Mouse (Mus musculus) limb, embryonic 10.5 days (tissue): ENCODE measurements around the gene Ppard. TPM values are rescaled to one million over a fixed set of nuclear protein-coding genes. Genes with fewer than 3 reads are reported as not detected.

Experiments
- DNase-seq: peaks from one replicate; pipeline ENCODE4 v3.0.0-alpha.2; 2017; ENCODE audit warnings: low spot score
- H3K27ac ChIP-seq: fragments of 300-500 bp; sonication (generic); 2 replicates; pipeline ENCODE4 v1.5.1; 2016; ENCODE audit warnings: mild to moderate bottlenecking
- H3K27me3 ChIP-seq: fragments of 300-500 bp; sonication (generic); 2 replicates; pipeline ENCODE4 v1.6.1; 2016; ENCODE audit warnings: low read depth, mild to moderate bottlenecking; ENCODE audit not compliant: poor library complexity, severe bottlenecking
- H3K36me3 ChIP-seq: fragments of 300-500 bp; sonication (generic); 2 replicates; pipeline ENCODE4 v1.6.1; 2016; ENCODE audit warnings: mild to moderate bottlenecking, moderate library complexity
- H3K4me1 ChIP-seq: fragments of 300-500 bp; sonication (generic); 2 replicates; pipeline ENCODE4 v1.6.1; 2016
- H3K4me3 ChIP-seq: fragments of 300-500 bp; sonication (generic); 2 replicates; pipeline ENCODE4 v1.5.1; 2016; ENCODE audit warnings: mild to moderate bottlenecking, moderate library complexity
- H3K9me3 ChIP-seq: fragments of 300-500 bp; sonication (generic); replicated peaks from 2 replicates; pipeline ENCODE4 v1.6.1; 2016; ENCODE audit warnings: mild to moderate bottlenecking
- WGBS: fragments of 180-500 bp; shearing (Covaris S2); methylation state at CpG from one replicate; pipeline ENCODE4 v1.1.7; 2016; 5-methylcytosine and 5-hydroxymethylcytosine counted together
- polyA plus RNA-seq: library from polyadenylated mRNA; unstranded; fragments of >200 nt; fragmentation: Nextera tagmentation; extraction: Ambion mirVana; gene quantifications from 2 replicates; pipeline ENCODE4 v1.2.1, GENCODE M21; 2016

Ppard gene
- polyA plus RNA-seq, 1 experiment from 2014 or later, result 1.9 TPM

- no peak overlapping the region for H3K4me3 ChIP-seq
- H3K27me3 ChIP-seq, result no peaks in the 10 kb centered on the region
- DNase-seq, result no peak
- H3K36me3 ChIP-seq, result peaks cover 3% of the 10 kb centered on the region
- 87% methylated on average over 5 of the region's 5 CpGs for WGBS
- H3K4me1 ChIP-seq, result peaks cover 45% of the 10 kb centered on the region
- H3K27ac ChIP-seq, result no peak overlapping the region
- H3K9me3 ChIP-seq, result no peaks in the 10 kb centered on the region
Observed at GRCm38 (mm10) chr17:28267251-28267650, 34.8 kb downstream of the Ppard start.

GRCm38 (mm10) chr17:28270165-28270564 is 37.7 kb downstream of the Ppard start:
- Histone ChIP-seq H3K27me3 (no peaks in the 10 kb centered on the region), H3K36me3 (peaks cover 9% of the 10 kb centered on the region), H3K9me3 (no peaks in the 10 kb centered on the region), H3K4me1 (peaks cover 28% of the 10 kb centered on the region), H3K4me3 (no peak overlapping the region), H3K27ac (peak overlapping the region; percentile 42; the same call in 1 of the 2 replicates)
- WGBS, result 65% methylated on average over 13 of the region's 13 CpGs
- no peak for DNase-seq

GRCm38 (mm10) chr17:28271537-28272266 is 39.2 kb downstream of the Ppard start:
- 82% methylated on average over 12 of the region's 12 CpGs for WGBS
- Histone ChIP-seq H3K27me3 (no peaks in the 10 kb centered on the region), H3K36me3 (peaks cover 8% of the 10 kb centered on the region), H3K4me3 (no peak overlapping the region), H3K27ac (0 out of 2 replicates have a peak overlapping the region, but pooled peaks have one; percentile 46), H3K4me1 (peaks cover 25% of the 10 kb centered on the region), H3K9me3 (no peaks in the 10 kb centered on the region)
- DNase-seq, result no peak

- Histone ChIP-seq H3K9me3 (no peaks in the 10 kb centered on the region), H3K27me3 (no peaks in the 10 kb centered on the region), H3K36me3 (peaks cover 6% of the 10 kb centered on the region; the same call in 1 of the 2 replicates), H3K27ac (no peak overlapping the region), H3K4me1 (peaks cover 28% of the 10 kb centered on the region), H3K4me3 (no peak overlapping the region)
- 87% methylated on average over 9 of the region's 9 CpGs for WGBS
- no peak for DNase-seq
Observed at GRCm38 (mm10) chr17:28272281-28272680, 39.8 kb downstream of the Ppard start.

- peaks cover 33% of the 10 kb centered on the region for H3K4me1 ChIP-seq
- no peak for DNase-seq
- no peak overlapping the region for H3K4me3 ChIP-seq
- no peaks in the 10 kb centered on the region for H3K27me3 ChIP-seq
- H3K27ac ChIP-seq, result no peak overlapping the region
- no peaks in the 10 kb centered on the region for H3K9me3 ChIP-seq
- 83% methylated on average over 6 of the region's 6 CpGs for WGBS
- peaks cover 6% of the 10 kb centered on the region; the same call in 1 of the 2 replicates for H3K36me3 ChIP-seq
Observed at GRCm38 (mm10) chr17:28272837-28273236, 40.3 kb downstream of the Ppard start.

GRCm38 (mm10) chr17:28274739-28275138 is 42.2 kb downstream of the Ppard start:
- Histone ChIP-seq H3K27ac (no peak overlapping the region), H3K36me3 (peaks cover 6% of the 10 kb centered on the region; the same call in 1 of the 2 replicates), H3K4me3 (no peak overlapping the region), H3K27me3 (no peaks in the 10 kb centered on the region), H3K4me1 (peaks cover 42% of the 10 kb centered on the region), H3K9me3 (no peaks in the 10 kb centered on the region)
- DNase-seq, result no peak
- WGBS, result 83% methylated on average over 3 of the region's 3 CpGs

GRCm38 (mm10) chr17:28277226-28277625 is 44.7 kb downstream of the Ppard start:
- Histone ChIP-seq H3K27ac (peak overlapping the region; percentile 31), H3K27me3 (no peaks in the 10 kb centered on the region), H3K9me3 (no peaks in the 10 kb centered on the region), H3K4me3 (no peak overlapping the region), H3K4me1 (peaks cover 45% of the 10 kb centered on the region), H3K36me3 (peaks cover 6% of the 10 kb centered on the region; the same call in 1 of the 2 replicates)
- DNase-seq, result no peak
- WGBS, result 85% methylated on average over 14 of the region's 14 CpGs

GRCm38 (mm10) chr17:28277721-28278120 is 45.2 kb downstream of the Ppard start:
- H3K4me1 ChIP-seq, result peaks cover 46% of the 10 kb centered on the region
- H3K27ac ChIP-seq, result peak overlapping the region; percentile 31; the same call in 1 of the 2 replicates
- 87% methylated on average over 10 of the region's 10 CpGs for WGBS

GRCm38 (mm10) chr17:28278156-28278555 is 45.7 kb downstream of the Ppard start:
- Histone ChIP-seq H3K4me3 (no peak overlapping the region), H3K27ac (no peak overlapping the region), H3K27me3 (no peaks in the 10 kb centered on the region), H3K9me3 (no peaks in the 10 kb centered on the region), H3K4me1 (peaks cover 49% of the 10 kb centered on the region), H3K36me3 (peaks cover 6% of the 10 kb centered on the region; the same call in 1 of the 2 replicates)
- WGBS, result 90% methylated on average over 3 of the region's 3 CpGs
- no peak for DNase-seq

More at GRCm38 (mm10) chr17:28277721-28278120, 45.2 kb downstream of the Ppard start:
- Histone ChIP-seq H3K4me3 (no peak overlapping the region), H3K9me3 (no peaks in the 10 kb centered on the region), H3K36me3 (peaks cover 6% of the 10 kb centered on the region; the same call in 1 of the 2 replicates), H3K27me3 (no peaks in the 10 kb centered on the region)
- no peak for DNase-seq

- DNase-seq, result no peak
- peaks cover 55% of the 10 kb centered on the region for H3K4me1 ChIP-seq
Observed at GRCm38 (mm10) chr17:28279236-28279635, 46.7 kb downstream of the Ppard start.

GRCm38 (mm10) chr17:28279780-28280422 is 47.4 kb downstream of the Ppard start:
- Histone ChIP-seq H3K27me3 (no peaks in the 10 kb centered on the region), H3K27ac (peak overlapping the region; percentile 70), H3K9me3 (no peaks in the 10 kb centered on the region), H3K4me3 (no peak overlapping the region), H3K4me1 (peaks cover 60% of the 10 kb centered on the region), H3K36me3 (no peaks in the 10 kb centered on the region)
- WGBS, result 74% methylated on average over 15 of the region's 15 CpGs
- no peak for DNase-seq

More at GRCm38 (mm10) chr17:28279236-28279635, 46.7 kb downstream of the Ppard start:
- Histone ChIP-seq H3K36me3 (0 out of 2 replicates have a peak, but pooled peaks cover 3% of the 10 kb centered on the region), H3K27me3 (no peaks in the 10 kb centered on the region), H3K9me3 (no peaks in the 10 kb centered on the region), H3K4me3 (no peak overlapping the region), H3K27ac (peak overlapping the region; percentile 70)
- 46% methylated on average over 4 of the region's 4 CpGs for WGBS

- no peaks in the 10 kb centered on the region for H3K36me3 ChIP-seq
- 77% methylated on average over 7 of the region's 7 CpGs for WGBS
- H3K9me3 ChIP-seq, result no peaks in the 10 kb centered on the region
- H3K4me3 ChIP-seq, result no peak overlapping the region
- H3K4me1 ChIP-seq, result peaks cover 66% of the 10 kb centered on the region
- H3K27ac ChIP-seq, result peak overlapping the region; percentile 70
- no peak for DNase-seq
- H3K27me3 ChIP-seq, result no peaks in the 10 kb centered on the region
Observed at GRCm38 (mm10) chr17:28280423-28280800, 47.9 kb downstream of the Ppard start.

GRCm38 (mm10) chr17:28280831-28281377 is 48.4 kb downstream of the Ppard start:
- Histone ChIP-seq H3K4me1 (peaks cover 71% of the 10 kb centered on the region), H3K36me3 (no peaks in the 10 kb centered on the region), H3K27me3 (no peaks in the 10 kb centered on the region), H3K4me3 (no peak overlapping the region), H3K9me3 (no peaks in the 10 kb centered on the region), H3K27ac (peak overlapping the region; percentile 70)
- 47% methylated on average over 5 of the region's 5 CpGs for WGBS
- DNase-seq, result no peak
